Mouse (Mus musculus) c-Kit-positive CD71-negative TER-119-negative erythroid progenitor cells, embryonic 14.5 days (primary cell): ENCODE data around the gene Clcnkb.
A peak's percentile ranks its signal among the peaks of the same experiment; 100 is the strongest.

Experiments
- DNase-seq: peaks from one replicate; pipeline ENCODE4 v3.0.0-alpha.2; 2013; ENCODE audit warnings: low read depth

The Clcnkb gene

GRCm38 (mm10) chr4:141433191-141433590 lies 17.4 kb upstream of the Clcnkb start:
- DNase-seq: no peak

GRCm38 (mm10) chr4:141432666-141433065 lies 16.9 kb upstream of the Clcnkb start:
- no peak for DNase-seq

GRCm38 (mm10) chr4:141430997-141431396 lies 15.2 kb upstream of the Clcnkb start:
- no peak for DNase-seq

GRCm38 (mm10) chr4:141429847-141430246 lies 14.0 kb upstream of the Clcnkb start:
- DNase-seq: no peak

GRCm38 (mm10) chr4:141429381-141429780 lies 13.6 kb upstream of the Clcnkb start:
- DNase-seq: no peak

GRCm38 (mm10) chr4:141427921-141428320 lies 12.1 kb upstream of the Clcnkb start:
- DNase-seq: no peak

GRCm38 (mm10) chr4:141426796-141427745 lies 11.3 kb upstream of the Clcnkb start:
- no peak for DNase-seq

GRCm38 (mm10) chr4:141425484-141426479 lies 10.0 kb upstream of the Clcnkb start:
- peak; percentile 60 for DNase-seq

- DNase-seq: no peak
Measured at GRCm38 (mm10) chr4:141423691-141424431, 8.0 kb upstream of the Clcnkb start.

GRCm38 (mm10) chr4:141423288-141423687 lies 7.5 kb upstream of the Clcnkb start:
- no peak for DNase-seq

GRCm38 (mm10) chr4:141422841-141423240 lies 7.0 kb upstream of the Clcnkb start:
- DNase-seq: no peak

- no peak for DNase-seq
Measured at GRCm38 (mm10) chr4:141421423-141421822, 5.6 kb upstream of the Clcnkb start.

- DNase-seq: no peak
Measured at GRCm38 (mm10) chr4:141420886-141421285, 5.1 kb upstream of the Clcnkb start.

- DNase-seq: no peak
Measured at GRCm38 (mm10) chr4:141420192-141420829, 4.5 kb upstream of the Clcnkb start, which contains the start of gene Hspb7. Hspb7 (plus strand) TSS chr4:141420779.

- DNase-seq: peak; percentile 13
Measured at GRCm38 (mm10) chr4:141419398-141420191, 3.8 kb upstream of the Clcnkb start.

- DNase-seq: no peak
Measured at GRCm38 (mm10) chr4:141411430-141411992, 4.3 kb downstream of the Clcnkb start.

- DNase-seq: no peak
Measured at GRCm38 (mm10) chr4:141408577-141408976, 7.2 kb downstream of the Clcnkb start.

- peak; percentile 67 for DNase-seq
Measured at GRCm38 (mm10) chr4:141406516-141407299, 9.1 kb downstream of the Clcnkb start.

- DNase-seq: no peak
Measured at GRCm38 (mm10) chr4:141405314-141405622, 10.5 kb downstream of the Clcnkb start.
